Mouse (Mus musculus) left cerebral cortex, postnatal 14 days (tissue): ENCODE measurements at regions not wholly inside any gene's neighbourhood (a gene's known extent, or its start where the extent isn't known, plus 50 kb on each side); places are given as distances from the start of the nearest gene placed in this dataset.

Experiments
- DNase-seq, 2 experiments: peaks; one replicate each; pipeline ENCODE4 v3.0.0; 2021 to 2022; ENCODE audit warnings: low spot score in 2 of 2, mixed read lengths in 1 of 2
- intact Hi-C: fragments of 180-260 bp; cut with DNase I; formaldehyde crosslinking; loops from one replicate; pipeline ENCODE4 v1.15.1; 2025

DNA sequence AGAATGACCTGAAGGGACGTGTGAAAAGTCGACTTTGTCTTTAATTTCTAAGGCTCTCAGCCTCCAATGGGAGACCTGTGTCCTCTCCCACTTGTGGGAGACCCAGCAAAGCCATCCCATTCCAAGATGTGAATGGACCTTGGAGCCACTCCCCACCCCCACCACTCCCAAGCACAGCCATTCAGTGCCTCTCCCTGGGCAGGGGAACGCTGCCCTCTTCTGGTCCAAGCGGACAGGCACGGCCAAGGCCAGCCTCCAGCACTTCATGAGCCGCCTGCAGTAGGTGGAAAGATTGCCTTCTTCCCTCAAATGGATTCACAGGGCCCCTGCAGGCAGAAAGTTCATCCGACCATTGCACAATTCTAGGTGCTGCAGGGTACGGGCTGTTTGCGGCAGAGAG, 181.6 kb downstream of the Bmp7 start:
- DNase-seq, result peak; percentile 60 to 62
- intact Hi-C loops, result loop anchor here (10.0 kb wide), 1 partner anchor 274 kb away; no protein-coding TSS in a partner anchor

- intact Hi-C loops, result no loop called here
These were observed 174.9 kb downstream of the Bmp7 start for GRCm38 (mm10) chr2:172765260-172765659.

DNA sequence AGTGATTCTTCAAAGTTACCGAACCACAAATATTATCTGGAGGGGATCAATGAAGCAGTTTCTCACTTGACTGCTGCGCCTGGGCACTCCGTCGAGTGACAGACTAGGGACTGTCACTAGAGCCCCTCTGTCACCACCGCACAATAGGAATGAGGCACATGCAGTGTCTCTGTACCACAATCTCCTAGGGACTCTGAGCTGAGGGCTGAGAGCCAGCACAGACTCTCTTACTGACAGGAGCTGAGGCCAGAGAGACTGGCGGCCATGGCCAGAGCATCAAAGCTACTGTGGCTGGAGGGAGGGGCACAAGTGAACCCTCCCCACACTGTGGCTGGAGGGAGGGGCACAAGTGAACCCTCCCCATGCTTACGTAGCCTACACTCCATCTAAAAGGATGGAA, 173.7 kb downstream of the Bmp7 start:
- no peak for DNase-seq

More at GRCm38 (mm10) chr2:172765260-172765659, 174.9 kb downstream of the Bmp7 start:
- no peak for DNase-seq

DNA sequence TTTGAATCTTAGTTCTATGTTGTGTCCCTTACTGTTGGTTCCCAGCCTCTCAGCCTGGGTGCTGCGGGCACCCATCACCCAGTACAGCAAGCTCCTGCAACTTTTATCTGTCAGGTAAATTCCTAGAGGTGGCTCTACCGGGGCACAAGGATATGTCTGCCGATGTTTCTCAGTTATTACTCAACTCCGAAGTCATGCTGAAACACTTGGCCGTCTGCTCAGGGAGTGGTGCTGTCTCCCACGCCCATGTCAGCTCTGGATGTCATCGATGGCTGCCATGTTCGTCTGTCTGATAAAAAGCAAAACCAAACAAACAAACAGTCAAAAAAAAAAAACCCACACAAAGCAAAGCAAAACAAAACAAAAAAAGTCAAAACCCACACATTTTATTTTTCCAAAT, 171.4 kb downstream of the Bmp7 start:
- no peak for DNase-seq
- intact Hi-C loops, result no loop called here

More for the DNA sequence above, 173.7 kb downstream of the Bmp7 start:
- intact Hi-C loops, result no loop called here

GRCm38 (mm10) chr2:172770061-172770460, 170.1 kb downstream of the Bmp7 start:
- no peak for DNase-seq
- intact Hi-C loops, result loop anchor here (10.0 kb wide), 1 partner anchor 295 kb away; the partner anchor contains the start of gene Fam209

DNA sequence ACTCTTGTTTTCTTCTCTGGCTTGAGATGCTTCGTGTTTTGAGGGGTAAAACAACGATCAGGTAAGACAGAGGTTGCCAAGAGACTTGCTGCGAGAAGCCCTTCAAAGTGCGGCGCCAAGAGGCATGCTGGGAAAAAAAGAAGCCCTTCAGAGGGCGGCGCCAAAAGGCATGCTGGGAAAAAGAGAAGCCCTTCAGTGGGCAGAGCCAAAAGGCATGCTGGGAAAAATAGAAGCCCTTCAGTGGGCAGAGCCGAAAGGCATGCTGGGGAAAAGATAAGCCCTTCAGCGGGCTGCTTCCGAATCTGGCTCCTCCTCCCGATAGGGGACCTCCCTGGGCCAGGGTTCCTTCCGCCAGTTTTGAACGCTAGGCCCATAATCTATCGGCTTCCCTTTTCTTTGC, 169.5 kb downstream of the Bmp7 start:
- intact Hi-C loops, result loop anchor here (10.0 kb wide), 1 partner anchor 296 kb away; the partner anchor contains the start of gene Fam209
- DNase-seq, result no peak

GRCm38 (mm10) chr2:172773176-172773575, 166.9 kb downstream of the Bmp7 start:
- intact Hi-C loops, result loop anchor here (10.0 kb wide), 1 partner anchor 298 kb away; the partner anchor contains the start of gene Fam209
- peak; percentile 33 to 67 for DNase-seq

DNA sequence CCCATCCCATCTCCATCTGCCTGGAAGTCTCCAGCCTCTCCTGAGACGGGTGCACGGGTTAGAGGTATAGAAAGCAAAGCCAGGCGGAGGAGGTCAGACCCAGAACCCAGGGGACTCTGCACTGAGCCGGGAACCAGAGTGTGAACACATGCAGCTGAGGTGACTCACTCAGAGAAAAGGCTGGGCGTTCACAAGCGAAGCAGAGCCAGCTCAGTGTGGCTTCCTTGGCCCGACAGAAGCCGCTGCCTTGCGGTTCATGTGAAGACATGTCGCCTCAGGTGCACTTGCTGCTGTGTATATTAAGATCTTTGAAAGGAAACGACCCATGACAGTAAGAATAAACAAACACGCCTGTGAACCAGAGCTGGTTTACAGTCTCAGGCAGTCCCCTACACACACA, 163.6 kb downstream of the Bmp7 start:
- peak in 1 of 2 experiments; percentile 10 for DNase-seq
- intact Hi-C loops, result loop anchor here (5.0 to 10.0 kb wide), 2 partner anchors 51 to 302 kb away; partner anchors contain the start of gene Fam209

DNA sequence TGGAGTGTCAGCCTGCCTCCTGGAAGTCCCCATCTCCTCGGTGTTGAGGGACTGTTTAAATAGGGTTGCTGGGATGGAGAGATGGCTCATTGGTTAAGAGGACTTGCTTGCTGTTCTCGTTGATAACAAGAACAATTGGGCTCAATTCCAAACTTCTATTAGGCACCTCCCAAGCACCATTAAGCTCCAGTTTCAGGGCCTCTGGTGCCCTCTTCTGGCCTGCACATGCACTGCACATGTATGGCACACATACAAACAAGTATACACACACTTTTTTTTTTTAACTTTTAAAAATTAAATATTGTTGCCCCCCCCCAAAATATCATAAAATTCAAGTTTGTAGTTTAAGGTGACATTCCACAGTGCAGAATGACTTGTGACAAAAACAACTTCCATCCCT, 162.3 kb downstream of the Bmp7 start:
- DNase-seq, result no peak
- intact Hi-C loops, result loop anchor here (5.0 to 10.0 kb wide), 2 partner anchors 50 to 303 kb away; partner anchors contain the start of gene Fam209

DNA sequence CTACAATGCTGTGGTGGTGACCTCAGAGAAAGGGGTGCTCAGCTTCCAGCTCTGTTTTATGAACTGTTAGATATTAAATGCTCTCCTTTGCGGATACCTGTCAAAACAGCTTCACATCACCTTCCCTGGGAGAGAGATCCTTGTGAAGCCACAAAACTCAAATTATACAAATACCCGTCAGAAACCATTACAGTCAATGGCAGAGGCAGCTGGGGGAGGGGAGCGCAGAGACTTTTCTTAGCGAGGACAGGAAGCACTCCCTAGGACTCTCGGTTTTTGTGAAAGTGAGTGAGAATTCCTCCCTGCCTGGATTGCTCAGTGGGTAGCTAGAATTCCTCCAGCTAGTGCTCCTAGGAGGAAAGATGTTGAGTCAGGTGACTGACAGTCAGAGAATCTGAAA, 161.0 kb downstream of the Bmp7 start:
- intact Hi-C loops, result loop anchor here (5.0 to 10.0 kb wide), 2 partner anchors 48 to 304 kb away; partner anchors contain the start of gene Fam209
- DNase-seq, result no peak

GRCm38 (mm10) chr2:172782686-172783085, 157.4 kb downstream of the Bmp7 start:
- intact Hi-C loops, result no loop called here
- DNase-seq, result no peak

DNA sequence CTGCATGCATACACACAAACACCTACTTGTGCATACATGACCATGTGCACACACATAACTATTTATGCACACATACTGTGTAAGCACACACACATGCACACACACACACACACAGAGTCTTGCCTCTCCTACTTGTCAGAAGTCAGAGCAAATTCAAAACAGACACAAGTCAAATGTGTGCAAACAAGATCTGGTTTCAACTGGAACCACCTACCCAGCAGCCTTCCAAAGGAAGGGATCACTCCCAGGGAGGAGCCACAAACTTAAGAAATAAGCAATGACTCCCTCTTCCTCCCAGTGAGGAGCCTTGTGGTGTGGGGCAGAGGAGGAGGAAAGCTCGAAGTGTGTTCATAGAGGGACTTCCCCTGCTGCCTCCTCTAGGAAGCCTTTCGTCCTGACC, 153.8 kb downstream of the Bmp7 start:
- DNase-seq, result no peak
- intact Hi-C loops, result no loop called here

DNA sequence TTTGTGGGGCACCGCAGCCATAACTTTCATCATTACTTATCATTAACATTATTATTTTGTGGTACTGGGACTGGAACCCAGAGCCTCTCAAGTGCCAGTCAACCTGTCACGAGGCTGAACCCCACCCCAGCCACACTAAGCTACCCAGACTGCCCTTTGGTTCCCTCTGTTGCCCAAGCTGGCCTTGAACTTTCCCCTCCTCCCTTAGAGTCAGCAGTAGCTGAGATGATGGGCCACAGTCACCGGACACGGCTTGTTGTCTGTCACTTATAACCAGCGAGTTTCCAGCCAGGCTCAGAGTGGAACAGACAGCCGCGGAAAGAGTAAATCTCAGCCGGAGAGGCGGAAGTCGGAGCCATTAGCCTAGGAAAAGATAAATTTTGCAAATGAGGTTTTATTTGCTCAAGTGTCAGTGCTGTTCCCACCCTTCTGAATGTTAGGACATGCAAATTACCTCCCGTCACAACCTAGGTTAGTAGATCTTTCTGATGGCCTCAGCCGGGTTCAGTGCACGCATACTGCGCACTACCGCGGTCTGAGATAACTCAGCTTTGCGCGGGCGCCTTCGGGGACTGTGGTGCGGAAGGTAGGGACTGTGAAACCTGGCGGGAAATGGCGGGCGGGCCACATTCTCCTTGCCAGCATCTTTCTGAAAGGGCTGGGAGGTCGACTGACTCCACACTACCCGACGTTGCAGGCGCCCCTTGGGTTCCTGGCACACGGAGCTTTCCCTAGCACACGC, 152.7 kb downstream of the Bmp7 start:
- intact Hi-C loops, result no loop called here
- no peak for DNase-seq

DNA sequence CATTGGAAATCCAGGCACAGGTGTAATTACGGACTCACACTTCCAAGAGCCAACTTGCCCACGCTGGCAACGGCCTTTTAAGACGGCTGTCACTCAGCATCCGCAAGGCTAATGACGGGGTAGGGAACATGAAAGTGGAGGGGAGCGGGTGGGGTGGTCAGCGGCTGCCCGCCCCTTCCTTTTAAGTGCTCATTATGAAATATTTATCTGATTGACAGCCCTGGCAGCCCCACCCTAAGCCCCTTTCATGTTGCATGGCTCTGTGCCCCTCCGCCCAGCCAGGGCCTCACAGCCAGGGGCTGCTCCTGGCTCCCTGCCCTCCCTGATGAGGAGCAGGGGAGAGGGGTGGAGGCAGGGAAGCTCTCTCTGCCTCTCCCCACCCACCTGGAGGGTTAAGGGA, 150.9 kb downstream of the Bmp7 start:
- intact Hi-C loops, result no loop called here
- no peak for DNase-seq

- intact Hi-C loops, result no loop called here
- DNase-seq, result no peak
These were observed 147.6 kb downstream of the Bmp7 start for GRCm38 (mm10) chr2:172792555-172792954.

DNA sequence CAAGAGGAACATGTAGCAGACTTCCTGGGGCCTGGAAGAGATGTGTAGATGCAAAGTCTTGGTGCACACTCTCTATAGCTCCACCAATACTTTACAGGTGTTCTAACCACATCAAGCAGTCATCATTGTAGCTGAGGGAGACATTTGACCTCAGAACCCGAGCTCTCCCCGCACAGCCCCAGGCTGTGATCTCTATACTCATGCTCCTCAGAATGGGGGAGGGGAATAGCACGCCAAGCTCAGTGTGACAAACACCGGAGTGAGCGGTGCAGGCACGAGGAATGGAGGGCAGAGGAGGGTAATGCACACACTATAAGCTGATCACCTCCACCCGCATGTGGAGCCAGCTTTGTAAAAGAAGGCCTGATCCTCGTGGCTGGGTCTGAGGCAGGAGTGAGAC, 146.1 kb downstream of the Bmp7 start:
- DNase-seq, result no peak
- intact Hi-C loops, result no loop called here

DNA sequence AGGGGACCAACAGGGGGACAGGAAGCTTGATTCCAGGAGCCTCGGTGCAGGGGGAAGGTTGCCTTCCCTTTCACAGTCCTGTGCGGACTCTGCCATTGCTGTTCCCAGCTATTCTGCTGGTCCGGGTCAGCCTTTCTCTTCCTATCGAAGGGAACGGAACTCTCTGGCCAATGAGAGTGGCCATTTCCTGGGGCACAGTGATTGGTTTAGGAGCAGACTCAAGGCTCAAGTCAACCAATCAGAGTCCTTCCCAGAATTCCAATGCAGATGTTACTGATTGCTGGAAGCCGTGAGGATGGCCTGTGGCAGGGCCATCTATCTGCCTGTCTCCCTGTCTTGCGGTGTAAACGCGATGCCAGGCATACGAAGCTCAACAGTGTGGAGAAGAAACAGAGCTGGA, 145.3 kb downstream of the Bmp7 start:
- intact Hi-C loops, result no loop called here
- no peak for DNase-seq

DNA sequence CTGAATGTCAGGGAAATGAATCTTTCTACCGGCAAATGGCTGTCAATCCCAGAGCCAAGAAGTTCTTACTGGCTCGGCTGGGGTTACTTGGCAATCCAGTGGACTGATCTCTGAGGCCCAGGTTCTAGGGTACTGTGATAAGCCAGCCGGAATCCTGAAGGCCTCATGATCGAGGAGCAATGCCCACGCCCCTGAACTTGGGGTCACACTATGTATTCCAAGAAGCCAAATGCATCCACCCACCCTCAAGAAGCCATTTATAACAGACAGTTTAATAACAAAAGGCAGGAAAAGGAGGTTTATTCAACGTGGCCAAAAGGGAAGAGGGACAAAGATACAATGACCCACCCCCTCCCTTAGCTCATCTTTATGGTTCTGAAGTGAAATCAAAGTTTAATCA, 144.0 kb downstream of the Bmp7 start:
- no peak for DNase-seq
- intact Hi-C loops, result no loop called here

DNA sequence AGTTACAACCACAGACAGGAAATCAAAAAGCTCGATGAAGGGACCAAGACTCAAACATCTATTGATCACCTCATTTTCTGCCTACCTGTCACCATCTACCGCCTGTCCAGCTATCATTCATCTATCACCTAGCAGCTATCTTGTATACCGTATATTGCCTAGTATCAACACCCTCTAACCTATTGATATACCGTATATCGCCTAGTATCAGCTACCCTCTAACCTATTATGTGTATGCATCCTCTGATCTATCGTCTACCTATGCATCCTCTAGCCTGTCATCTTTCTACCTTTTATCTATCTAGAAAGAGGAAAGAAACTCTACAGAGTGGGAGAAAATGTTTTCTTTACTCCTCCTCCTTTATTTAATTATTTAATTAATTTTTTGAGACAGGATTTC, 143.2 kb downstream of the Bmp7 start:
- no peak for DNase-seq
- intact Hi-C loops, result no loop called here

GRCm38 (mm10) chr2:172799951-172800350, 140.2 kb downstream of the Bmp7 start:
- intact Hi-C loops, result no loop called here
- no peak for DNase-seq

DNA sequence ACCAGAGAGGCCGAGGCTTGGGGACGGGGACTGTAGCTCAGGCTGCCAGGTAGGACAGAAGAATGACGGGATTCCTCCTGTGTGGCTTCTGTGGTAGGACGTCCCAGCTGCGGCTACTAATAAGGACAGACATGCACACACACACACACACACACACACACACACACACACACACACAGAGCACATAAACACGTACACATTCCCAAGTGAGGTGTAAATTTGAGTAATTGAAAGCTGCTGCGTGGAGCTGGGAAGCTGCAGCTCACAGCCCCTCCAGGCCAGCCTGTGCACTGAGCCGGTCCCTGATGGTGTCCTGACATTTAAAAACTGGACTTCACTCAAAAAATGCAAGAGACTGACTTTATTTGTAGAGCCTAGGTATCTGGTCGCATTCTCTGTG, 139.3 kb downstream of the Bmp7 start:
- intact Hi-C loops, result no loop called here
- DNase-seq, result no peak
